ENCODE assay signal across 8 mouse cellular contexts in the genomic region with DNA sequence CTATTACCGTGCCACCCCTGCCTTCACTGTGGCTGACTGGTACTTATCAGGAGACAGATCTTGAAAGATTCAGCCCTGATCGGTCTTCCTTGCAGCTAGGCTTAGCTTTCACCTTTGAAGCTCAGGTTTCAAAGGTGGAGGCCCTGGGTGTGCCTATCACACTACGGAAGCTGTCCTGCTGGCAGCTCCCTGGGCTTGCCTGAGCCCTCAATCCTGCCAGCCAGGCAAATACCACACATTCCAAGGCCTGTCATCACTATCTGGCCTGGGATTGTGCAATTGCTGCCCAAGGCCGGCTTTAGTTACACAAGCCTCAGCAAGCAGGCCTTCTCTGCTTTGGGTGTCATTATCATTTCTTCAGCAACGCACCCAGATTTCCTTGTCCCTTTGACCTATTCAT.
DNase-seq lines count a peak whose midpoint lies in the region; ATAC-seq and TF ChIP-seq lines count a peak whose summit lies in the region.

No protein-coding gene starts in this region.

- no peak overlapping the region for H3K4me3 ChIP-seq in neural tube, embryonic 15.5 days (replicated peaks)
- no peak overlapping the region for H3K4me3 ChIP-seq in kidney, adult 2 months (ENCODE audit: insufficient read depth, low read depth, low read length)
- H3K4me3 ChIP-seq in forebrain, embryonic 14.5 days (ENCODE audit: low read depth, low read length) = no peak overlapping the region

- ATAC-seq in neural tube, embryonic 15.5 days (ENCODE audit: low FRiP score) = no peak
- ATAC-seq in forebrain, embryonic 14.5 days = no peak

- no peaks in the 10 kb centered on the region for H3K27me3 ChIP-seq in neural tube, embryonic 15.5 days (replicated peaks)
- no peaks in the 10 kb centered on the region for H3K27me3 ChIP-seq in kidney, adult 2 months (replicated peaks; ENCODE audit: control insufficient read depth, insufficient read depth, low read length)
- no peaks in the 10 kb centered on the region for H3K27me3 ChIP-seq in forebrain, embryonic 14.5 days (replicated peaks; ENCODE audit: control insufficient read depth, insufficient read depth, low read length)

- no peak for TF ChIP-seq CTCF in kidney, adult 2 months (conservative IDR thresholded peaks at IDR 0.05; ENCODE audit: insufficient read depth, insufficient read length, low read depth, low read length)

- no peak overlapping the region for H3K9ac ChIP-seq in neural tube, embryonic 15.5 days (replicated peaks)
- H3K9ac ChIP-seq in forebrain, embryonic 14.5 days (ENCODE audit: low read length) = no peak overlapping the region

- no peaks in the 10 kb centered on the region for H3K4me1 ChIP-seq in neural tube, embryonic 15.5 days
- no peaks in the 10 kb centered on the region for H3K4me1 ChIP-seq in kidney, adult 2 months (ENCODE audit: control insufficient read depth, insufficient read depth, low read length)
- no peaks in the 10 kb centered on the region for H3K4me1 ChIP-seq in forebrain, embryonic 14.5 days (ENCODE audit: control insufficient read depth, insufficient read depth, low read length)

- no peak for TF ChIP-seq POLR2A in kidney, adult 2 months (IDR thresholded peaks at IDR 0.05; ENCODE audit: low read depth, low read length)

- no peak overlapping the region for H3K4me2 ChIP-seq in neural tube, embryonic 15.5 days
- no peak overlapping the region for H3K4me2 ChIP-seq in forebrain, embryonic 14.5 days (ENCODE audit: low read length)

- DNase-seq in neural tube, embryonic 10.5 days (ENCODE audit: extremely low spot score, low spot score) = peak; percentile 29
- DNase-seq in fat pad, adult 2 months (ENCODE audit: extremely low read depth, low read depth, low spot score) = peak; percentile 79
- peak; percentile 77 for DNase-seq in kidney, adult 2 months
- DNase-seq in lung, postnatal 25 days (ENCODE audit: low spot score) = peak; percentile 57
- DNase-seq in forebrain, embryonic 14.5 days (ENCODE audit: low spot score) = no peak
- no peak for DNase-seq in thymus, postnatal 10 days (ENCODE audit: low spot score in 2 of 2)
- no peak for DNase-seq in spleen, postnatal 10 days (ENCODE audit: low spot score in 2 of 2)

- no peak overlapping the region for H3K27ac ChIP-seq in neural tube, embryonic 15.5 days (replicated peaks)
- H3K27ac ChIP-seq in kidney, adult 2 months (ENCODE audit: insufficient read depth, low read depth, low read length) = no peak overlapping the region
- H3K27ac ChIP-seq in forebrain, embryonic 14.5 days (ENCODE audit: low read depth, low read length) = no peak overlapping the region

- no peaks in the 10 kb centered on the region for H3K9me3 ChIP-seq in neural tube, embryonic 15.5 days (replicated peaks)
- H3K9me3 ChIP-seq in forebrain, embryonic 14.5 days (replicated peaks; ENCODE audit: control insufficient read depth, low read length) = no peaks in the 10 kb centered on the region

- H3K36me3 ChIP-seq in neural tube, embryonic 15.5 days = no peaks in the 10 kb centered on the region
- H3K36me3 ChIP-seq in kidney, adult 2 months (ENCODE audit: control insufficient read depth, insufficient read depth, low read length) = no peaks in the 10 kb centered on the region
- H3K36me3 ChIP-seq in forebrain, embryonic 14.5 days (ENCODE audit: control insufficient read depth, insufficient read depth, low read length) = no peaks in the 10 kb centered on the region

- WGBS in neural tube, embryonic 15.5 days = 75% methylated on average over 5 of the region's 5 CpGs
- WGBS in kidney, adult 2 months = 37% methylated on average over 5 of the region's 5 CpGs
- 71% methylated on average over 5 of the region's 5 CpGs for WGBS in forebrain, embryonic 14.5 days

Comparison
In these comparisons a context has a peak if more than half of its experiments do, and no peak if none do; other contexts are left out.
1. DNase-seq: peak in neural tube, embryonic 10.5 days (single experiment), fat pad, adult 2 months (single experiment), kidney, adult 2 months (single experiment) and lung, postnatal 25 days (single experiment); none in forebrain, embryonic 14.5 days (single experiment), thymus, postnatal 10 days (0 of 2) and spleen, postnatal 10 days (0 of 2).